In genomic region chr11:116581376-116581814, GRCm38 (mm10) we compare ENCODE assay signal across 8 mouse cellular contexts. TPM values are rescaled to one million over a fixed set of nuclear protein-coding genes. Genes with fewer than 3 reads are reported as not detected.
DNase-seq lines count a peak whose midpoint lies in the region; ATAC-seq and TF ChIP-seq lines count a peak whose summit lies in the region.

Gene Ube2o (minus strand): TSS chr11:116581447.

- H3K27ac ChIP-seq in hindbrain, embryonic 11.5 days (ENCODE audit: low read depth, low read length), result peak within 1 kb of the TSS; percentile 89
- H3K27ac ChIP-seq in lung, postnatal 0 days (ENCODE audit: low read length), result peak within 1 kb of the TSS; percentile 68

- H3K9ac ChIP-seq in hindbrain, embryonic 11.5 days (ENCODE audit: low read depth, low read length), result peak within 1 kb of the TSS; percentile 97
- H3K9ac ChIP-seq in lung, postnatal 0 days (replicated peaks; ENCODE audit: low read depth), result peak within 1 kb of the TSS; percentile 54

- ATAC-seq in Patski, result peak; percentile 83
- peak; percentile 86 for ATAC-seq in hindbrain, embryonic 11.5 days (ENCODE audit: low FRiP score)
- ATAC-seq in lung, postnatal 0 days, result peak; percentile 94

- H3K36me3 ChIP-seq in hindbrain, embryonic 11.5 days (ENCODE audit: control insufficient read depth, insufficient read depth, low read length), result no peaks in the 10 kb centered on the region
- H3K36me3 ChIP-seq in lung, postnatal 0 days (ENCODE audit: insufficient read depth, low read length), result no peaks in the 10 kb centered on the region

- H3K4me2 ChIP-seq in hindbrain, embryonic 11.5 days (replicated peaks; ENCODE audit: low read depth, low read length), result peak within 1 kb of the TSS; percentile 79
- H3K4me2 ChIP-seq in lung, postnatal 0 days (replicated peaks; ENCODE audit: low read depth, low read length), result peak within 1 kb of the TSS; percentile 98

- TF ChIP-seq CTCF in Patski (IDR thresholded peaks at IDR 0.05), result no peak
- peak; percentile 64 for TF ChIP-seq CTCF in lung, postnatal 0 days (IDR thresholded peaks at IDR 0.05)

- H3K4me3 ChIP-seq in hindbrain, embryonic 11.5 days (ENCODE audit: low read depth, low read length), result peak within 1 kb of the TSS; percentile 97
- H3K4me3 ChIP-seq in lung, postnatal 0 days (ENCODE audit: low read depth, low read length), result peak within 1 kb of the TSS; percentile 79

- WGBS in hindbrain, embryonic 11.5 days, result 1% methylated on average over 35 of the region's 51 CpGs
- WGBS in lung, postnatal 0 days, result 2% methylated on average over 41 of the region's 51 CpGs

- H3K27me3 ChIP-seq in Patski, result no peaks in the 10 kb centered on the region
- H3K27me3 ChIP-seq in hindbrain, embryonic 11.5 days (ENCODE audit: control insufficient read depth, insufficient read depth, low read length), result no peaks in the 10 kb centered on the region
- H3K27me3 ChIP-seq in lung, postnatal 0 days (replicated peaks; ENCODE audit: insufficient read depth, low read length), result no peaks in the 10 kb centered on the region

- CTCF ChIA-PET in Patski (lab: Charles Lee), result no interaction called here

- no peak for DNase-seq in Patski (ENCODE audit: low read depth, low spot score)
- peak; percentile 87 for DNase-seq in cerebellum, adult 9-11 months
- peak; percentile 75 to 86 for DNase-seq in frontal cortex, postnatal 10 days (ENCODE audit: low spot score in 2 of 2)
- DNase-seq in hindbrain, embryonic 11.5 days (ENCODE audit: low spot score), result peak; percentile 94
- DNase-seq in layer of hippocampus, postnatal 10 days (ENCODE audit: low spot score in 2 of 2), result peak; percentile 83 to 91
- DNase-seq in lung, postnatal 0 days (ENCODE audit: low spot score), result peak; percentile 90
- peak; percentile 70 for DNase-seq in retina, adult 2 months (ENCODE audit: low read depth, low spot score)
- DNase-seq in thymus, postnatal 25 days, result peak; percentile 91

- POLR2A ChIA-PET in Patski (lab: Charles Lee), result interaction anchor here (0.6 kb wide), 1 partner anchor 31 kb away, joined by 3 read pairs; no protein-coding TSS in a partner anchor

- TF ChIP-seq EP300 in lung, postnatal 0 days (IDR thresholded peaks at IDR 0.05), result no peak

- H3K4me1 ChIP-seq in hindbrain, embryonic 11.5 days (replicated peaks; ENCODE audit: control insufficient read depth, insufficient read depth, low read length), result no peaks in the 10 kb centered on the region; the same call in 1 of the 2 replicates
- peaks cover 6% of the 10 kb centered on the region; the same call in 1 of the 2 replicates for H3K4me1 ChIP-seq in lung, postnatal 0 days (ENCODE audit: insufficient read depth, low read depth, low read length)

- in situ Hi-C loops in Patski (cut with MboI; ENCODE audit: low pct_unique_long_range_greater_than_20kb), result no loop called here

- no peaks in the 10 kb centered on the region for H3K9me3 ChIP-seq in hindbrain, embryonic 11.5 days (ENCODE audit: control insufficient read depth, low read length)
- no peaks in the 10 kb centered on the region for H3K9me3 ChIP-seq in lung, postnatal 0 days (ENCODE audit: low read length)

RNA-seq across cellular contexts. Expression of gene Ube2o, which starts in this region (rescaled TPM):
- 32.5 TPM for polyA plus RNA-seq in Patski (2021)
- polyA plus RNA-seq in hindbrain, embryonic 11.5 days (2014; fragmentation: Nextera tagmentation; extraction: Ambion mirVana), result 17.5 and 18.8 TPM in 2 replicates
- total RNA-seq in layer of hippocampus, postnatal 10 days (2021), result 100 to 1,000 TPM; 115 to 118 TPM
- polyA plus RNA-seq in lung, postnatal 0 days (2015; fragmentation: Nextera tagmentation; extraction: Ambion mirVana), result 9.1 and 9.8 TPM in 2 replicates
